Mouse (Mus musculus) bone marrow, adult 2 months (tissue): ENCODE results near the gene Tango2.

Experiments used
- CTCF ChIP-seq: fragments of 200-500 bp; IDR thresholded peaks from 2 replicates; pipeline ENCODE4 v1.5.1; 2011; ENCODE audit warnings: low read length, control low read depth; ENCODE audit not compliant: control insufficient read depth, insufficient read depth
- POLR2A ChIP-seq: fragments of 200-500 bp; IDR thresholded peaks from 2 replicates; pipeline ENCODE4 v1.6.1; 2011; ENCODE audit warnings: low read depth, mild to moderate bottlenecking, control low read depth, low read length, borderline replicate concordance; ENCODE audit not compliant: control insufficient read depth

GRCm38 (mm10) chr16:18349761-18350325, 1.9 kb upstream of the Tango2 start:
- TF ChIP-seq POLR2A = no peak
- no peak for TF ChIP-seq CTCF
